Mouse (Mus musculus): Measurements from ENCODE around the gene Nsf. TPM values are rescaled to one million over a fixed set of nuclear protein-coding genes. Genes with fewer than 3 reads are reported as not detected.
"Not testable (repeated sequence)": the region's sequence is repeated elsewhere in the genome, so short reads cannot be mapped to it uniquely, and the experiment has no call there.

Nsf gene
- total RNA-seq, 1 experiment, result 55.0 TPM

DNA sequence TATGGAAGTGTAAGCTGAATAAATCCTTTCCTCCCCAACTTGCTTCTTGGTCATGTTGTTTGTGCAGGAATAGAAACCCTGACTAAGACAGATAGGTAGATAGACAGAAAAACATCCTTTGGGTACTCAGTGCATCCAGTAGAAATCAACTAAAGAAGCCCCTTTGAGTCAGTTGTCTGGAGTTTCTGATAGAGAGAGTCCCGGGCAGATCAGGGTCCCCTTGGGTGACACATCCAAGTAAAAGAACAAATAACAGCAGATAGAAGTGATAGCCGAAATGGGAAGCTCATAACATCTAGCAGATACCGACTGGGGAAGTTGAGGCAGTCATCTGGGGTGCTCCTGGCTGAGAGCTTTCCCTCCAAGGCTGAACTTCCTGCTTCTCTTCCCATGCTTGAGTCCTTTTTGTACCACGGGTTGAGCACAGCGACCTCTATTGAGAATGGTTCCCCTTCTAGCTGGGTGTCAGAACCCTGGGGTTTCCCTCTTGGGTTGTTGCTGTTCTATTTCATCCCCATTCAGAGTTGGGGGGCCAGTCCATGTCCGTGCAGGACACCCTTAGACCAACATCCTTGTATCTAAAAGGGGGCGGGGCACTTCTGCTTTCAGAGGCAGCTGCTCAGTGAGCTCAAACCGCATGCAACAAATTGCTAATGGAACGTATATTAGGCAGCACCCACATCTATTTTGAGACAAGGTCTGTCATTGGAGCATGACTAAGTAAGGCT is 47.0 kb upstream of the Nsf start:
- Histone ChIP-seq H3K4me1 (ENCODE audit: control insufficient read depth in 2 of 2, insufficient read depth in 2 of 2, low read length in 2 of 2, poor library complexity in 1 of 2) (no peaks in the 10 kb centered on the region), H3K9ac (ENCODE audit: insufficient read depth, low read depth, low read length, poor library complexity, severe bottlenecking) (no peak overlapping the region), H3K36me3 (ENCODE audit: control insufficient read depth, insufficient read depth, low read length, poor library complexity, severe bottlenecking) (no peaks in the 10 kb centered on the region), H3K9me3 (ENCODE audit: control insufficient read depth, insufficient read depth, low read depth, low read length) (no peaks in the 10 kb centered on the region), H3K27ac (ENCODE audit: insufficient read depth, low read depth, low read length, poor library complexity, severe bottlenecking) (no peak overlapping the region), H3K4me3 (ENCODE audit: insufficient read depth in 1 of 2, low read depth in 1 of 2, low read length in 2 of 2, poor library complexity in 1 of 2, severe bottlenecking in 1 of 2) (no peak overlapping the region)
- TF ChIP-seq CHD2 (IDR thresholded peaks at IDR 0.05; ENCODE audit: low read depth, low read length) (no peak), ZNF384 (IDR thresholded peaks at IDR 0.05; ENCODE audit: low read depth, low read length) (no peak), MAFK (IDR thresholded peaks at IDR 0.05; ENCODE audit: insufficient read depth, low read depth, low read length) (no peak), HCFC1 (IDR thresholded peaks at IDR 0.05; ENCODE audit: borderline replicate concordance, insufficient read depth, low read length) (no peak), ZC3H11A (IDR thresholded peaks at IDR 0.05; ENCODE audit: borderline replicate concordance, low read depth, low read length) (no peak)
- DNase-seq (ENCODE audit: low read depth, low spot score), result no peak
- in situ Hi-C loops (cut with MboI; ENCODE audit: low sequenced_read_pairs in 2 of 2, unreplicated experiment in 2 of 2), result no loop called here

DNA sequence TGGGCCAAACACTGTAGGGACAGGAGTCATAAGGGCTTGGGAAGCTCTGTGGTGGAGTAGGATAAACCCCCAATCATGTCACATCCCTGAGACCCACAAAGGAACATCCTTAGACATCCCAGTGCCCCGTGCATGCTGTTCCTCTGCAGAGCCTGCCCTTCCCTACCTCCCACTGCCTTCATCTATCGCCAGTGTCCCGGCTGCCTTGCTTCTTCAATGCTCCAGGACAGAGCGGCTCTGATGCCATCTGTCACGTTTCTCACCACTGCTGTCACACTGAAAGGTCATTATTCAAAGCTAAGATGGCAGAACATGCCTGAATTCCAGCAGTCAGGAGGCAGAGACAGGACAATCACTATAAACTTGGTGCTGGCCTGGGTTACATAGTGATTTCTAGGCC is 44.9 kb upstream of the Nsf start:
- H3K9ac ChIP-seq (ENCODE audit: insufficient read depth, low read depth, low read length, poor library complexity, severe bottlenecking), result no peak overlapping the region
- DNase-seq (ENCODE audit: low read depth, low spot score), result no peak
- no peak overlapping the region for H3K4me3 ChIP-seq (ENCODE audit: insufficient read depth in 1 of 2, low read depth in 1 of 2, low read length in 2 of 2, poor library complexity in 1 of 2, severe bottlenecking in 1 of 2)
- no peaks in the 10 kb centered on the region for H3K36me3 ChIP-seq (ENCODE audit: control insufficient read depth, insufficient read depth, low read length, poor library complexity, severe bottlenecking)
- TF ChIP-seq ZC3H11A (IDR thresholded peaks at IDR 0.05; ENCODE audit: borderline replicate concordance, low read depth, low read length) (no peak), CHD2 (IDR thresholded peaks at IDR 0.05; ENCODE audit: low read depth, low read length) (no peak), MAFK (IDR thresholded peaks at IDR 0.05; ENCODE audit: insufficient read depth, low read depth, low read length) (no peak), HCFC1 (IDR thresholded peaks at IDR 0.05; ENCODE audit: borderline replicate concordance, insufficient read depth, low read length) (no peak), ZNF384 (IDR thresholded peaks at IDR 0.05; ENCODE audit: low read depth, low read length) (no peak)
- in situ Hi-C loops (cut with MboI; ENCODE audit: low sequenced_read_pairs in 2 of 2, unreplicated experiment in 2 of 2), result loop anchor here in 1 of 2 experiments (10.0 kb wide), 2 partner anchors 166 to 196 kb away; no protein-coding TSS in a partner anchor
- H3K27ac ChIP-seq (ENCODE audit: insufficient read depth, low read depth, low read length, poor library complexity, severe bottlenecking), result no peak overlapping the region
- H3K9me3 ChIP-seq (ENCODE audit: control insufficient read depth, insufficient read depth, low read depth, low read length), result no peaks in the 10 kb centered on the region
- no peaks in the 10 kb centered on the region for H3K4me1 ChIP-seq (ENCODE audit: control insufficient read depth in 2 of 2, insufficient read depth in 2 of 2, low read length in 2 of 2, poor library complexity in 1 of 2)

- Histone ChIP-seq H3K27ac (ENCODE audit: insufficient read depth, low read depth, low read length, poor library complexity, severe bottlenecking) (no peak overlapping the region), H3K4me1 (ENCODE audit: control insufficient read depth in 2 of 2, insufficient read depth in 2 of 2, low read length in 2 of 2, poor library complexity in 1 of 2) (peaks cover 0 to 2% of the 10 kb centered on the region in 2 experiments; a peak in 1 of 4 replicates), H3K36me3 (ENCODE audit: control insufficient read depth, insufficient read depth, low read length, poor library complexity, severe bottlenecking) (no peaks in the 10 kb centered on the region), H3K4me3 (ENCODE audit: insufficient read depth in 1 of 2, low read depth in 1 of 2, low read length in 2 of 2, poor library complexity in 1 of 2, severe bottlenecking in 1 of 2) (no peak overlapping the region), H3K9me3 (ENCODE audit: control insufficient read depth, insufficient read depth, low read depth, low read length) (no peaks in the 10 kb centered on the region), H3K9ac (ENCODE audit: insufficient read depth, low read depth, low read length, poor library complexity, severe bottlenecking) (no peak overlapping the region)
- peak; percentile 60 for DNase-seq (ENCODE audit: low read depth, low spot score)
- in situ Hi-C loops (cut with MboI; ENCODE audit: low sequenced_read_pairs in 2 of 2, unreplicated experiment in 2 of 2), result loop anchor here in 1 of 2 experiments (10.0 kb wide), 2 partner anchors 167 to 197 kb away; no protein-coding TSS in a partner anchor
- TF ChIP-seq CHD2 (IDR thresholded peaks at IDR 0.05; ENCODE audit: low read depth, low read length) (no peak), MAFK (IDR thresholded peaks at IDR 0.05; ENCODE audit: insufficient read depth, low read depth, low read length) (no peak), ZC3H11A (IDR thresholded peaks at IDR 0.05; ENCODE audit: borderline replicate concordance, low read depth, low read length) (peak; percentile 72)
Measured at GRCm38 (mm10) chr11:103997385-103997784, 43.5 kb upstream of the Nsf start.

- no peak overlapping the region for H3K9ac ChIP-seq (ENCODE audit: insufficient read depth, low read depth, low read length, poor library complexity, severe bottlenecking)
- no peaks in the 10 kb centered on the region for H3K36me3 ChIP-seq (ENCODE audit: control insufficient read depth, insufficient read depth, low read length, poor library complexity, severe bottlenecking)
- in situ Hi-C loops (cut with MboI; ENCODE audit: low sequenced_read_pairs in 2 of 2, unreplicated experiment in 2 of 2), result loop anchor here in 1 of 2 experiments (10.0 kb wide), 2 partner anchors 172 to 202 kb away; no protein-coding TSS in a partner anchor
- no peaks in the 10 kb centered on the region for H3K9me3 ChIP-seq (ENCODE audit: control insufficient read depth, insufficient read depth, low read depth, low read length)
- DNase-seq (ENCODE audit: low read depth, low spot score), result no peak
- H3K4me1 ChIP-seq (ENCODE audit: control insufficient read depth in 2 of 2, insufficient read depth in 2 of 2, low read length in 2 of 2, poor library complexity in 1 of 2), result peaks cover 0 to 15% of the 10 kb centered on the region in 2 experiments; a peak in 2 of 4 replicates
- TF ChIP-seq ZC3H11A (IDR thresholded peaks at IDR 0.05; ENCODE audit: borderline replicate concordance, low read depth, low read length) (no peak), HCFC1 (IDR thresholded peaks at IDR 0.05; ENCODE audit: borderline replicate concordance, insufficient read depth, low read length) (no peak), ZNF384 (IDR thresholded peaks at IDR 0.05; ENCODE audit: low read depth, low read length) (no peak), MAFK (IDR thresholded peaks at IDR 0.05; ENCODE audit: insufficient read depth, low read depth, low read length) (no peak), CHD2 (IDR thresholded peaks at IDR 0.05; ENCODE audit: low read depth, low read length) (no peak)
- H3K4me3 ChIP-seq (ENCODE audit: insufficient read depth in 1 of 2, low read depth in 1 of 2, low read length in 2 of 2, poor library complexity in 1 of 2, severe bottlenecking in 1 of 2), result no peak overlapping the region
- no peak overlapping the region for H3K27ac ChIP-seq (ENCODE audit: insufficient read depth, low read depth, low read length, poor library complexity, severe bottlenecking)
Measured at GRCm38 (mm10) chr11:103992638-103993037, 38.8 kb upstream of the Nsf start.

GRCm38 (mm10) chr11:103990049-103990557 is 36.2 kb upstream of the Nsf start:
- in situ Hi-C loops (cut with MboI; ENCODE audit: low sequenced_read_pairs in 2 of 2, unreplicated experiment in 2 of 2), result loop anchor here in 1 of 2 experiments (10.0 kb wide), 2 partner anchors 175 to 205 kb away; no protein-coding TSS in a partner anchor
- not testable (repeated sequence) for H3K9ac ChIP-seq (ENCODE audit: insufficient read depth, low read depth, low read length, poor library complexity, severe bottlenecking); H3K9me3 ChIP-seq (ENCODE audit: control insufficient read depth, insufficient read depth, low read depth, low read length); H3K36me3 ChIP-seq (ENCODE audit: control insufficient read depth, insufficient read depth, low read length, poor library complexity, severe bottlenecking)
- Histone ChIP-seq H3K4me3 (ENCODE audit: insufficient read depth in 1 of 2, low read depth in 1 of 2, low read length in 2 of 2, poor library complexity in 1 of 2, severe bottlenecking in 1 of 2) (0 out of 4 replicates have a peak overlapping the region, but pooled peaks of 1 of the 2 experiments have one; percentile 3), H3K27ac (ENCODE audit: insufficient read depth, low read depth, low read length, poor library complexity, severe bottlenecking) (peak overlapping the region; percentile 57; the same call in 1 of the 2 replicates), H3K4me1 (ENCODE audit: control insufficient read depth in 2 of 2, insufficient read depth in 2 of 2, low read length in 2 of 2, poor library complexity in 1 of 2) (peaks cover 0 to 15% of the 10 kb centered on the region in 2 experiments; a peak in 2 of 4 replicates)
- peak; percentile 66 for DNase-seq (ENCODE audit: low read depth, low spot score)
